Mouse (Mus musculus) layer of hippocampus, adult 9-11 months (tissue): Measurements from ENCODE around the gene Pcbp3.

ENCODE experiments used
- DNase-seq: peaks from one replicate; pipeline ENCODE4 v3.0.0; 2022

Gene Pcbp3

GRCm38 (mm10) chr10:76842087-76842486 is 119.6 kb downstream of the Pcbp3 start:
- DNase-seq, result no peak

DNA sequence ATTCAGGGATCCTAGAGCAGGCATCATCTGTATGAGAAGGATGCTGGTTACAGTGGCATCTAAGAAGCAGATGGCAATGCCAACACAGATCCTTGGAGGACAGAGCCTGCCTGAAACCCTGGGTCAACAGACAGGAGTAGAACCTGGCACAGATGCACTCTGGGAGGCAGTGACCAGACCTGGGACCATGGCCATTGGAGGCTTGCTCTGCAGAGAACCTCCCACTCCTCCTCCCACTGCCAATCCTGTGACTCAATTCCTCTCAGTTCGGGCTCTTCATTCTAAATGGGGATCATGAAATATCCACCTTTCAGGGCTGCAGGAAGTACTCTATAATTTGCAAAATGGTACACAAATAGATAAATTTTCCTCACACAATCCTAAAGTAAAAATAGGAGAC is 120.5 kb downstream of the Pcbp3 start:
- no peak for DNase-seq

DNA sequence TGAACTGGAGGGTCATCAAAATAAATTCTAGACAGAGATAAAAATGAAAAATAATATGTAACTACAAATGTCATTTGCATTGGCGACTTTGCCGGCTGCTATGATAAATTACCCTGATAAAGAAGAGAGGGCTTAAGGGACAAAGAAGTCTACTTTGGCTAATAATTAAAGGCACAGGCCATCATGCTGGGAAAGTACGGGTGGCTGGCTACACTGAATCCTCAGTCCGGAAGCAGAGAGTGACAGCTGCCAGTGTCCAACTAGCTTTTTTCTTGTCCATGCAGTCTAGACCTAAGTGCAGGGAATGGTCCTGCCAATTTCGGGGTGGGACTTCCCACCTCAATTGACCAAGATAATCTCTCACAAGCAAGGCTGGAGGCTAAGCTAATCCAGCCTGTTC is 121.1 kb downstream of the Pcbp3 start:
- DNase-seq, result no peak

DNA sequence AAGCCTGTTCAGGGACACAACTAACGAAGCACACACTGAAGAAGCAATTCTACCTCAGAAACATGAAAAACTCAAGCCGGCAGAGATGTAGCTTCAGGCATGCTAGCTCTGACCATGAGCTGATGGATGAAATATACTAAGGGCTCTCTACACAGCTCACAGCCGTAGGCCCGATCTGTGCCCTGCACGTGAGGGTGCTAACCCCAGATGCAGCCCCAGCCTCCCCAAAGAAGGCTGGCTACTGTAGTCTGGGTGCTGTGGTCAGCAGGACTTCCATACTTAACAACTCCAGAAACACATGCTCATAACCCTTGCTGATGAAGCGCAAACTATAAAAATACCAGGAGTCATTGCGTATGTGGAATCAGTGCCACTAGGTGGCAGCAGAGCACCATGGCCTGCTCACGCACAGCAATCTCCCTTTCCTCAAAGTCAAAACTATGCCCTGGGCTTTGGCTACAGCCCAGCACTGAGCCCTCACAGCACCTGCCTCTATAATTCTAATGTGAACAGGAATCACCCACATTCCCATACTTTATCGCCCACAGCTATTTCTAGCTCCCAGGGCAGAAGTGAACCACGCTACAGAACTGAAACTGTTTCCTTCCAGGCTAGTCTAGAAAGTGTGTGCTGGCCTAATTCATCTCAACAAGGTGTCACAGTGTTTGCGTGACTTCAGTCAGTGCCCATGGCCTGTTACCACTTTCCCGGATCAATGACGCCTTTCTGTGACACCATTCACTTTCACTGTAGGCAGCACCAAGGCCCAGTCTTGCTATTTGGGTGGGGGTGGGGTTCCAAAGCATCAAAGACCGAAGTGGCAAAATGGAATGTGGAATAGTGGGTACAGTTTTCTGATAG is 126.0 kb downstream of the Pcbp3 start:
- peak; percentile 78 for DNase-seq

DNA sequence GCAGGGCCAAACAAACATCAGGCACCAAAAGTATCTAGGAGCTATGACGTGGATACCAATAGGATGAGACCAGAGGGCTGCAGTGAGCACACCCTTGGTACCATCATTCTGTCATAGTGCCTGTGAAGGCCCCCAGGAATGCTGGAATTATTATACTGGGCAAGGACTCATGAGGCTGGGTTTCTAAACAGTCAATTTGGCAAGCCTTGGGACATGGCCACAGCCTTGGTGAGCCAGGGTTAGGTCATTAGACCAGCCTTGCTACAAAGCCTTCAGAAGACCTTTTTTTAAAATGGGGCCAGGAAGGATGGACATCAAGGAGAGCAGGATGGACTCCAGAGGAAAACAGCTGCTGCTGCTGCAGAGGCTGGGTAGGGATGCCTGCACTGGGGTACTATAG is 128.8 kb downstream of the Pcbp3 start:
- no peak for DNase-seq

- DNase-seq, result no peak
Measured at GRCm38 (mm10) chr10:76831915-76832314, 129.8 kb downstream of the Pcbp3 start.

GRCm38 (mm10) chr10:76831151-76831550 is 130.5 kb downstream of the Pcbp3 start:
- DNase-seq, result no peak

- no peak for DNase-seq
Measured at GRCm38 (mm10) chr10:76828936-76829335, 132.8 kb downstream of the Pcbp3 start.

DNA sequence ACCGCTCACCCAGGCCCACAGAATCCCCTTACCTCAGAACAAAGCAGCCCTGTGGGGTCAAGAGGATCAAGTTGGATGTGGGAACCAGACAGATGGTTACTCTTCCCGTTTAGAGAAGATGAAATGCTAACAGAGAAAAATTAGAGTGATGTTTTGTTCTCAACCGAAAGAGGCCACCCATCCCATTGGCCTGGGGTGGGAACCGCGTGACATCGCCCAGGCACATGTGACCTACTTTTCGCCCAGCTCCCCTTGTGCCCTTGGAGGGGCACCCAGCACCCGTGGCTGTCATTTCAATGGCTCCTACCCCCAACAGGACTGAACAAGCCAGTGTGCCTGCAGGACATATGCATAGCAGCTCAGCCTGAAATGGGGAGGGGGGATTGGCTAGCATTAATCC is 139.0 kb downstream of the Pcbp3 start:
- no peak for DNase-seq

DNA sequence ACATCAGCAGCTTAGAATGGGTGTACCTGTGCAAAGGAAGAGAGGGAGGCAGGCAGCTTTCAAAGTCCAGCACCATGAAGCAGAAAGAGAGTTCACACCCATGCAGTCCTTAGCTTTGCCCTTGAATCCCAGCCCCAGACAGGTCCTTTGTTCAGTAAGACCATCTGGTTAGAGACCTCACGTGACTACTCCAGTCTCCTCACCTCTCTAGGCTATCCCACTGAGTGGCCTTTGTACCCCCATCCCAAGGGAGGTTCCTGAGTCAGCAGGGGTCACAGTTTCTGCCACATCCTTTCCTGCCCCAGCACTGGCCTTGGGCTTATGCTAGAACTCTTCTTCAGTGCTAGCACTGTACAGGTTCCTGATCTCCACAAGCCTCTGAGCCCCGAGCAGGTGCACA is 142.4 kb downstream of the Pcbp3 start:
- no peak for DNase-seq

DNA sequence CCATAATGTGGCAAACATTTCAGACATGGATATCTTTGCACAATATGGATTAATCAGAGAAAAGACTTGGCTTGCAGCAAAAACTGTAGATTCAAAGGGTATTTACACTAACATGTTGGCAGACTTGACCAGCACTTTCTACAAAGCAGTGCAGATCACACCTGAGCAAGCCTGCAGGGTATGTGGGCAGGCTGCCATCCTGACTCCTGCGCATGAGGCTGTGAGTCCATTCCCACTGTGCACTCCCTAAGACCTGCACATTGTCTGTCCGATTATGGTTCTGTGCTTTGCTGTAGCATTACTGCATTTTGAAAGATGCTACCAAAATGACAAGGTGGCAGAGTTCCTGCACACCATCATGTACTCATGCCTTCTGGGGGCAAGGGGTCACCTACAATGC is 143.3 kb downstream of the Pcbp3 start:
- DNase-seq, result no peak

DNA sequence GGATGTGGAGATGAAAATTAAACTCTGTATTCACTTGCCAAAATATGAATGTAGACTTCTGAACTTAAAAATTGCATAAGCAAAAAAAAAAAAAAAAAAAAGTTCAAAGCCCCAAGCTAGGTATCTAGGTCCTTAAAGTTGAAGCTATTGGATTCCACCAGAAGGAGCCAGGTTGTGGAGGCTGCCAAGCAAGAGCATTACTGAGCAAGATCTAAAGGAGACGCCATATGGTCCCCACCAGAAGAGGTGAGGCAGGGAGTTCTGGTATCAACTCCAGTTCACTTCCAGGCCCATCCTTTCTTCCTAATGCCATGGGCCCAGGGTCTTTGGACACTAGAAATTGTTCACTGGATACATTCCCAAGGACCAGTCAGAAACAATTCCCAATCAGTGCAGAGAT is 144.8 kb downstream of the Pcbp3 start:
- DNase-seq, result no peak

DNA sequence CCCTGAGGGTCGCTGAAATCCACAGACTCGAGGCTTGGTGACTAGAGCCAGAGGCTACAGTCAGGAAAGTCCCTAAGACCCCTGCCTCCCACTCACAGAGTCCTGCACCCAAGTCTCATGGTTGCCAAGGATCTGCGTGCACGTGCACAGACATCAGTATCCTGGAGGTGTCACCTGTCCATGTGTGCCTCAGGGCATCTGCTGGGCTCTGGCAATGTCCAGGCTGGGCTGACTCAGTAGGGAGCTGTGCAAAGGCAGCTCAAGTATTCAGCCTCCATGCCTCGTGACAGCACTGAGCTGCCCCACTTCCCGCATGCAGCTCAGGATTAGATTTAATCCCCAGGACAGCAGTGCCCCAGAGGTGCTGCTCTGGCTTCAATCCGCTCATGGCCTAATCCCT is 145.3 kb downstream of the Pcbp3 start:
- no peak for DNase-seq

DNA sequence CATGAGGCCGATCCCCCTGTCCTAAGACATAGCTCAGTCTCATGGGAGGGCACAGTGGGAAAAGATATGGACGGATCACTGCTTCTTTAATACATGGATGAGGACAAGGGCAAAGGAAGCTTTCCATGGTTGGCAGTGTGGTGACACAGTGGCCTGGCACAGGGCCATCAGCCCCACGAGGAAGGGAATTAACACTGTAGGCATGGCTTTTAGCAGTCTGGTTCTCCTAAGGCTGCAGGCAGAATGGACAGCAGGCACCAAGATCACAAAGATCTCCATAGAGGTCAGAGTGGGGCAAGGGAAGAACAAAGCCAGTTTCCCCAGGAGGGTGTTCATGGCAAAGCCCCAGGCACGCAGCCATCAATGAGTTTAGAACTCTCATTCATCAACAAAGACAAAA is 146.2 kb downstream of the Pcbp3 start:
- DNase-seq, result no peak

GRCm38 (mm10) chr10:76814811-76815210 is 146.9 kb downstream of the Pcbp3 start:
- DNase-seq, result no peak

GRCm38 (mm10) chr10:76809916-76810660 is 151.6 kb downstream of the Pcbp3 start:
- no peak for DNase-seq

DNA sequence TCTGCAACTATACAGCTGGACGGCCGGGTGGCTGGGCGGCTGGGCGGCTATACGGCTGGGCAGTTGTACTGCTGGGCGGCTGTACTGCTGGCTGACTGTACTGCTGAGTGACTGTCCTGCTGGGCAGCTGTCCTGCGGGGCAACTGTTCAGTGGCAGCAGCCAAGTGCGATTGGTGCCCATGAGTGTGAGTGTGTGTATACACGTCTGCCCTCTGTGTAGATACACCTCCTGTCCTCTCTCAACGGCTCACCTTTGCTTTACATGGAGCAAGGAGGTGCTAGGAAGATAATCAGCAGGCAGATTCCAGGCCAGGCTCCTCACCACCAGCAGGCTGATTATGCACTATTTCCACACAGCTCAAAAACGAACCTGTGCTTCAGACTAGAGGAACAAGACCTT is 152.2 kb downstream of the Pcbp3 start:
- DNase-seq, result no peak

GRCm38 (mm10) chr10:76808446-76809400 is 153.0 kb downstream of the Pcbp3 start:
- DNase-seq, result no peak

DNA sequence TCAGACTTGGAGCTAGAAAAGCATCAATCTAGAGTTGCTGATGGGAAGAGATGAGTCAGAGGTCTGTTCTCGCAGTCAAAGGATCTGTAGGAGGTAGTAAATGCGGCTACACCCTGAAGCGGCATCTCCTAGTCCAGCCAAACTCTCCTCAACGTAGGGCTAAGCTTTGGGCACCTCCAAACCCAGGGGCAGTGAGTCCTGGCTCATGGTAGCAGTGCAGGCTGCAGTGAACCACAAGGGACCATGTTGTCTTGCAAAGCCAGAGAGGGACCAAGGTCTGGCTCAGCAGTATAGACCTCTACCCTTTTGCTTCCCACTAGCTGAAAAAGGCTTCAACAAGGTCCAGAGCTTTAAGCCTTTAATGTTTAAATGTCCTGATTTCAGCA is 159.2 kb downstream of the Pcbp3 start:
- DNase-seq, result no peak

DNA sequence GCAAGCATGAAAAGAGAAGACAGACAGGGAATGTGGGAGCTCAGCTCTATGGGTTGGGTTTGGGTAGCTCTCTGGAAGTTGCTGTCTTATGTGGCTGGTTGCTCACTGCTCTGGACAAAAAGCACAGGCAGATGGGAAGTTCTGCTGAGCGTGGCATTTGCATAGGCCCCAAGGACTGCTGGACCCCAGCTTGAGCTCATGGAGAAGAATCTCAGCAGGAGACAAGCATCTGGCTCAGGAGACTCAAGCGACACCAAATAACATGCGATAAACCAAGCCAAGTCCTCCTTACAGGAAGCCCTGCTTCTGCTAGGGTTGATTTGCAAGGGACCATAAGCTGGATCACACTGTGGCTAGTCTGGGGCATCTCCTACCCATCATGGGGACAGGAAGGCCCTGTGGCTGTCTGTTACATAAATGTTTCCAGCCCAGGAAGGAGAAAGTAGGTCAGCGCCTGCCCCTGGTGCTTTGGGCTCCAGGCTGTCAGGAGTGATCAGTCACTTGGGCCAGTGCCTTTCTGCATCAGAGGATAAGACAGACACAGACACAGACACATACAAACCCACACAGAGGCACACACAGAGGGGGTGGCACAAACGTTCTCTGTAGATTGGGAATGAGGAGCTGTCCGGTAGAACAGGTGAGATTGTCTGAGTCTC is 159.7 kb downstream of the Pcbp3 start:
- peak; percentile 23 for DNase-seq

GRCm38 (mm10) chr10:76801237-76801641 is 160.4 kb downstream of the Pcbp3 start:
- DNase-seq, result no peak

DNA sequence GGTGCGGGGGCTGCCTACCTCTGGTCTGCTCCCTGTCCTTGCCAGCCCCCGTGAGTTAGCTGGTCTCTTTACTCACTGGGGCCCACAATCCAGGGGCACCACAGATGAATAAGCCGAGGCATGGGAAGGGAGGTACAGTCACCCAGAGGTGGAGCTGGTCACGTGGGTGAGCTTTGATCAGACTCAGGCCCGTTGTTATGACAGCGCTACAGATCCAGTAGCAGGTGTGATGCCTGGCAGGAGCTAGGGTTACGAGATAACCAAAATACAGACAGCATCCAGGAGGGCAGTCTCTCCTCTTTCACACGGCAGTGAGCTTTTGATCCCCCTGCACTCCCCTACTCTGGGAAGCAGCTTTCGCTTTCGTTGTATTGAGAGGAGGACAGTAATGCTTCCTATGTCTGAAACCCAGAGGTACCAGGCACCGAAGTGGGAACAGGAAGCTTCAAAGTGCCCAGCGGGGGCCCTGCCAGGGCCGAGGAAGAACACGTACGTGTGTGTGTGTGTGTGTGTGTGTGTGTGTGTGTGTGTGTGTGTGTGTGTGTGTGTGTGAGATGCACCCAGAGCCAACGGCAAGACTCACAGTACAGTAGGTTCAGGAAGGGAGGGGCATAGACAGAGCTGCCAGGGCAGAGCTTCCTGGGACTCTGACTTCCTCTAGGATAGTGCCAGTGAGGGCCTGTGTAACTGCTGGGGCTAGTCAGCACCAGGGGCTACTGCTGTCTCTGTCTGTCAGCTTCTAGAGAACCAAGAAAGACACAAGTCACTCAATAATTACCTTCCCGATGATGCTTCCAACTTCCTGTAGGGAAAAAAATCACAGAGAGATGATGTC is 162.7 kb downstream of the Pcbp3 start:
- no peak for DNase-seq
